Comparison of ENCODE assay signal across 11 mouse cellular contexts in genomic region chr8:120510863-120511457, GRCm38 (mm10).
DNase-seq lines count a peak whose midpoint lies in the region; ATAC-seq and TF ChIP-seq lines count a peak whose summit lies in the region.
"Had no signal": no experiment of that assay in that cellular context is flagged by ENCODE, and none has a peak within 500 bp of the region (broad histone marks: within the 10 kb centered on the region; RNA-seq: fewer than 3 reads in every experiment).

No protein-coding gene starts in this region.

- TF ChIP-seq CTCF in MEL (IDR thresholded peaks at IDR 0.05 in 2 of 3, conservative IDR thresholded peaks at IDR 0.05 in 1 of 3; ENCODE audit: control insufficient read depth in 1 of 3, insufficient read depth in 1 of 3, low read depth in 2 of 3, low read length in 3 of 3, poor library complexity in 1 of 3, severe bottlenecking in 1 of 3): no peak

- peaks cover 98% of the 10 kb centered on the region for H3K79me2 ChIP-seq in MEL (ENCODE audit: control insufficient read depth, insufficient read depth, low read length, poor library complexity)

- H3K9ac ChIP-seq in MEL (ENCODE audit: control insufficient read depth, low read depth, low read length, poor library complexity, severe bottlenecking): no peak overlapping the region
- H3K9ac ChIP-seq in forebrain, embryonic 15.5 days (replicated peaks): peak overlapping the region; percentile 4; the same call in 1 of the 2 replicates
- no peak overlapping the region for H3K9ac ChIP-seq in limb, embryonic 13.5 days

- no peak overlapping the region for H3K27ac ChIP-seq in MEL (ENCODE audit: control insufficient read depth, low read depth, low read length)
- peak overlapping the region; percentile 91 for H3K27ac ChIP-seq in forebrain, embryonic 15.5 days (replicated peaks)
- no peak overlapping the region for H3K27ac ChIP-seq in limb, embryonic 13.5 days

- peaks cover 4 to 23% of the 10 kb centered on the region in 2 experiments; a peak in 3 of 4 replicates for H3K36me3 ChIP-seq in MEL (ENCODE audit: control insufficient read depth in 1 of 2, insufficient read depth in 2 of 2, low read length in 2 of 2)
- no peaks in the 10 kb centered on the region for H3K36me3 ChIP-seq in forebrain, embryonic 15.5 days
- no peaks in the 10 kb centered on the region for H3K36me3 ChIP-seq in limb, embryonic 13.5 days
- H3K36me3 ChIP-seq: limb, embryonic 15.5 days had no signal

- no peak; a peak in 1 of 4 replicates for TF ChIP-seq EP300 in MEL (IDR thresholded peaks at IDR 0.05; ENCODE audit: low read depth in 1 of 2, low read length in 2 of 2)

- peak; percentile 56 for DNase-seq in kidney, adult 9 months
- DNase-seq in kidney, adult 18-20 months: no peak
- peak; percentile 56 for DNase-seq in MEL (ENCODE audit: low read depth, low spot score)
- DNase-seq in frontal cortex, adult 2 months (ENCODE audit: extremely low spot score in 1 of 2, low spot score in 1 of 2): no peak
- DNase-seq: kidney, adult 8-10 months had no signal

- H3K4me2 ChIP-seq in forebrain, embryonic 15.5 days (replicated peaks): 0 out of 2 replicates have a peak overlapping the region, but pooled peaks have one; percentile 11
- peak overlapping the region; percentile 23; the same call in 1 of the 2 replicates for H3K4me2 ChIP-seq in limb, embryonic 13.5 days (replicated peaks)
- H3K4me2 ChIP-seq: limb, embryonic 15.5 days had no signal

- 37% methylated on average over 5 of the region's 5 CpGs for WGBS in forebrain, embryonic 15.5 days
- WGBS in limb, embryonic 13.5 days: 22% methylated on average over 5 of the region's 5 CpGs

- no peak overlapping the region for H3K4me3 ChIP-seq in MEL (ENCODE audit: control insufficient read depth in 1 of 2, insufficient read depth in 1 of 2, low read depth in 2 of 2, low read length in 2 of 2)
- no peak overlapping the region for H3K4me3 ChIP-seq in forebrain, embryonic 15.5 days
- H3K4me3 ChIP-seq in limb, embryonic 13.5 days: no peak overlapping the region
- H3K4me3 ChIP-seq: limb, embryonic 15.5 days; myocyte had no signal

- ATAC-seq in forebrain, embryonic 15.5 days (replicated peaks): no peak
- no peak for ATAC-seq in limb, embryonic 13.5 days (ENCODE audit: low FRiP score, low read depth)
- ATAC-seq in erythroid progenitor cell, adult 5-6 weeks (replicated peaks; ENCODE audit: low FRiP score, poor library complexity, severe bottlenecking): no peak
- ATAC-seq in erythroblast, adult 5-6 weeks (replicated peaks; ENCODE audit: low FRiP score, poor library complexity, severe bottlenecking): no peak

- TF ChIP-seq RAD21 in MEL (IDR thresholded peaks at IDR 0.05; ENCODE audit: low read depth, low read length): no peak

- H3K4me1 ChIP-seq in MEL (ENCODE audit: control insufficient read depth in 1 of 2, insufficient read depth in 2 of 2, low read length in 2 of 2): peaks cover 7 to 17% of the 10 kb centered on the region in 2 experiments; a peak in 3 of 4 replicates
- peaks cover 99% of the 10 kb centered on the region for H3K4me1 ChIP-seq in forebrain, embryonic 15.5 days
- H3K4me1 ChIP-seq in limb, embryonic 13.5 days: peaks cover 85% of the 10 kb centered on the region

- H3K9me3 ChIP-seq in MEL (replicated peaks; ENCODE audit: insufficient read depth, low read length): no peaks in the 10 kb centered on the region
- no peaks in the 10 kb centered on the region for H3K9me3 ChIP-seq in forebrain, embryonic 15.5 days
- no peaks in the 10 kb centered on the region for H3K9me3 ChIP-seq in limb, embryonic 13.5 days
- H3K9me3 ChIP-seq: limb, embryonic 15.5 days had no signal

- no peak; a peak in 1 of 4 replicates for TF ChIP-seq POLR2A in MEL (IDR thresholded peaks at IDR 0.05; ENCODE audit: control insufficient read depth in 1 of 2, insufficient read depth in 1 of 2, low read depth in 1 of 2, low read length in 2 of 2, poor library complexity in 1 of 2)

- H3K27me3 ChIP-seq in MEL (ENCODE audit: control insufficient read depth in 1 of 2, insufficient read depth in 2 of 2, low read length in 2 of 2): no peaks in the 10 kb centered on the region
- no peaks in the 10 kb centered on the region for H3K27me3 ChIP-seq in forebrain, embryonic 15.5 days
- peaks cover 13% of the 10 kb centered on the region for H3K27me3 ChIP-seq in limb, embryonic 13.5 days

TF ChIP-seq in MEL, 35 proteins besides CTCF, POLR2A, EP300 and RAD21:
- TF ChIP-seq MXI1 (IDR thresholded peaks at IDR 0.05; ENCODE audit: low read depth, low read length): no peak
- no peak for TF ChIP-seq TBP (IDR thresholded peaks at IDR 0.05; ENCODE audit: low read depth, low read length)
- TF ChIP-seq POLR2AphosphoS5 (IDR thresholded peaks at IDR 0.05; ENCODE audit: borderline replicate concordance, low read depth, low read length): no peak
- no peak for TF ChIP-seq SMC3 (IDR thresholded peaks at IDR 0.05; ENCODE audit: low read depth, low read length)
- TF ChIP-seq ZMIZ1 (IDR thresholded peaks at IDR 0.05; ENCODE audit: low read depth, low read length): no peak
- no peak for TF ChIP-seq MAZ (IDR thresholded peaks at IDR 0.05; ENCODE audit: low read depth, low read length)
- no peak for TF ChIP-seq MYB (IDR thresholded peaks at IDR 0.05; ENCODE audit: low read depth, low read length)
- no peak for TF ChIP-seq ZNF384 (IDR thresholded peaks at IDR 0.05; ENCODE audit: low read depth, low read length)
- TF ChIP-seq MAX (IDR thresholded peaks at IDR 0.05; ENCODE audit: low read length): no peak
- TF ChIP-seq UBTF (IDR thresholded peaks at IDR 0.05; ENCODE audit: borderline replicate concordance, insufficient read depth, low read depth, low read length): no peak
- TF ChIP-seq BHLHE40 (IDR thresholded peaks at IDR 0.05; ENCODE audit: borderline replicate concordance, low read depth, low read length): no peak
- TF ChIP-seq GATA1 (IDR thresholded peaks at IDR 0.05; ENCODE audit: low read depth, low read length): no peak
- no peak for TF ChIP-seq MAFK (IDR thresholded peaks at IDR 0.05; ENCODE audit: borderline replicate concordance, low read depth, low read length)
- no peak for TF ChIP-seq TCF12 (IDR thresholded peaks at IDR 0.05; ENCODE audit: low read depth, low read length)
- no peak for TF ChIP-seq RCOR1 (IDR thresholded peaks at IDR 0.05; ENCODE audit: low read depth, low read length)

Comparison
In these comparisons a context has a peak if more than half of its experiments do, and no peak if none do; other contexts are left out.
1. DNase-seq: peak in kidney, adult 9 months (single experiment) and MEL (single experiment); none in kidney, adult 18-20 months (single experiment) and frontal cortex, adult 2 months (0 of 2).